ENCODE assay signal across 7 mouse cellular contexts in genomic region chr7:130866640-130867039, GRCm38 (mm10). TPM values are rescaled to one million over a fixed set of nuclear protein-coding genes. Genes with fewer than 3 reads are reported as not detected.
DNase-seq lines count a peak whose midpoint lies in the region; ATAC-seq and TF ChIP-seq lines count a peak whose summit lies in the region.

No protein-coding gene starts in this region.

- ATAC-seq in forebrain, postnatal 0 days, result no peak
- no peak for ATAC-seq in liver, embryonic 14.5 days (ENCODE audit: insufficient read depth)
- no peak for ATAC-seq in activated CD4-positive, CD25-positive, alpha-beta regulatory T cell, adult 4 months

- H3K9me3 ChIP-seq in forebrain, postnatal 0 days (ENCODE audit: low read length), result no peaks in the 10 kb centered on the region
- H3K9me3 ChIP-seq in liver, embryonic 14.5 days (ENCODE audit: control insufficient read depth, low read length), result no peaks in the 10 kb centered on the region

- no peaks in the 10 kb centered on the region; the same call in none of the 2 replicates for H3K4me1 ChIP-seq in spleen, adult 2 months (ENCODE audit: control insufficient read depth, insufficient read depth, insufficient read length)
- peaks cover 7% of the 10 kb centered on the region; the same call in 1 of the 2 replicates for H3K4me1 ChIP-seq in forebrain, postnatal 0 days (ENCODE audit: insufficient read depth)
- H3K4me1 ChIP-seq in liver, embryonic 14.5 days (replicated peaks; ENCODE audit: control insufficient read depth in 2 of 2, insufficient read depth in 2 of 2, low read length in 1 of 2), result no peaks in the 10 kb centered on the region

- H3K4me3 ChIP-seq in spleen, adult 2 months (ENCODE audit: extremely low read depth, insufficient read depth, insufficient read length), result peak overlapping the region; percentile 97
- peak overlapping the region; percentile 85 for H3K4me3 ChIP-seq in forebrain, postnatal 0 days (ENCODE audit: low read depth, low read length)
- peak overlapping the region; percentile 53 to 60 for H3K4me3 ChIP-seq in liver, embryonic 14.5 days (ENCODE audit: insufficient read depth in 1 of 2, low read depth in 2 of 2, low read length in 2 of 2)

- H3K4me2 ChIP-seq in forebrain, postnatal 0 days (ENCODE audit: low read depth), result peak overlapping the region; percentile 72
- H3K4me2 ChIP-seq in liver, embryonic 14.5 days (ENCODE audit: low read depth), result peak overlapping the region; percentile 51

- no peak for DNase-seq in spleen, adult 2 months (ENCODE audit: low read depth in 1 of 2, low spot score in 2 of 2)
- no peak for DNase-seq in spleen, postnatal 4 days (ENCODE audit: low spot score in 2 of 2)
- no peak for DNase-seq in forebrain, postnatal 0 days
- DNase-seq in liver, embryonic 14.5 days (ENCODE audit: low read depth in 3 of 3, low spot score in 3 of 3), result no peak
- DNase-seq in frontal cortex, postnatal 36 days (ENCODE audit: low spot score in 2 of 2), result no peak
- no peak for DNase-seq in right cerebral cortex, adult 2 months (ENCODE audit: low spot score in 2 of 2)

- H3K27ac ChIP-seq in spleen, adult 2 months (ENCODE audit: insufficient read depth, low read length), result peak overlapping the region; percentile 91; the same call in 1 of the 2 replicates
- peak overlapping the region; percentile 91 for H3K27ac ChIP-seq in forebrain, postnatal 0 days (ENCODE audit: low read depth, low read length)
- no peak overlapping the region for H3K27ac ChIP-seq in liver, embryonic 14.5 days

- TF ChIP-seq EP300 in liver, embryonic 14.5 days (IDR thresholded peaks at IDR 0.05; ENCODE audit: low read depth), result no peak

- no peak for TF ChIP-seq POLR2A in spleen, adult 2 months (IDR thresholded peaks at IDR 0.05; ENCODE audit: low read depth, low read length)

- no peaks in the 10 kb centered on the region for H3K36me3 ChIP-seq in spleen, adult 2 months (ENCODE audit: control insufficient read depth, insufficient read depth, low read length)
- H3K36me3 ChIP-seq in forebrain, postnatal 0 days (ENCODE audit: insufficient read depth), result no peaks in the 10 kb centered on the region
- H3K36me3 ChIP-seq in liver, embryonic 14.5 days (replicated peaks; ENCODE audit: control insufficient read depth, insufficient read depth, low read depth), result no peaks in the 10 kb centered on the region

- WGBS in spleen, adult 2 months, result 23% methylated on average over 13 of the region's 13 CpGs
- 5% methylated on average over 13 of the region's 13 CpGs for WGBS in forebrain, postnatal 0 days
- 6% methylated on average over 13 of the region's 13 CpGs for WGBS in liver, embryonic 14.5 days (ENCODE audit: insufficient replicate concordance)

- H3K9ac ChIP-seq in forebrain, postnatal 0 days, result peak overlapping the region; percentile 87
- no peak overlapping the region; the same call in 1 of the 2 replicates for H3K9ac ChIP-seq in liver, embryonic 14.5 days (replicated peaks)

- no peak for TF ChIP-seq CTCF in spleen, adult 2 months (IDR thresholded peaks at IDR 0.05; ENCODE audit: extremely low read depth, insufficient read depth, insufficient read length, insufficient replicate concordance)
- TF ChIP-seq CTCF in forebrain, postnatal 0 days (IDR thresholded peaks at IDR 0.05; ENCODE audit: low read depth), result no peak
- no peak for TF ChIP-seq CTCF in liver, embryonic 14.5 days (IDR thresholded peaks at IDR 0.05; ENCODE audit: low read depth)

- H3K27me3 ChIP-seq in spleen, adult 2 months (ENCODE audit: control insufficient read depth, insufficient read depth, low read length), result no peaks in the 10 kb centered on the region
- no peaks in the 10 kb centered on the region; the same call in 1 of the 2 replicates for H3K27me3 ChIP-seq in forebrain, postnatal 0 days (ENCODE audit: insufficient read depth, low read length)
- H3K27me3 ChIP-seq in liver, embryonic 14.5 days (ENCODE audit: control insufficient read depth, insufficient read depth, low read length), result peaks cover 24% of the 10 kb centered on the region

RNA-seq across cellular contexts. Expression of gene Plekha1, which starts 1.1 kb away (rescaled TPM):
- 22.4 and 22.5 TPM in 2 replicates for polyA plus RNA-seq in spleen, adult 2 months (2012; rRNA removed)
- 84.6 and 112 TPM in 2 replicates for total RNA-seq in forebrain, postnatal 0 days (2014; rRNA removed)
- 38.7 and 47.7 TPM in 2 replicates for polyA plus RNA-seq in forebrain, postnatal 0 days (2015; fragmentation: Nextera tagmentation; extraction: Ambion mirVana)
- polyA plus RNA-seq in liver, embryonic 14.5 days (2012; rRNA removed), result 6.4 and 7.1 TPM in 2 replicates
- polyA plus RNA-seq in liver, embryonic 14.5 days (2014; fragmentation: Nextera tagmentation; extraction: Ambion mirVana), result 5.0 and 5.1 TPM in 2 replicates
- polyA plus RNA-seq in activated CD4-positive, CD25-positive, alpha-beta regulatory T cell, adult 4 months (2017; shearing (Covaris generic)), result 10 to 100 TPM; 18.9 to 21.7 TPM
